Mouse (Mus musculus) monocyte, adult 5-6 weeks (primary cell): ENCODE measurements around the gene Nfib. TPM values are rescaled to one million over a fixed set of nuclear protein-coding genes. Genes with fewer than 3 reads are reported as not detected.

Source experiments
- ATAC-seq: fragments of 153-309, 156-312 bp; replicated peaks from 2 replicates; pipeline ENCODE4 v1.8.0; 2017; ENCODE audit warnings: mild to moderate bottlenecking; ENCODE audit not compliant: low TSS enrichment, insufficient number of reproducible peaks, severe bottlenecking, poor library complexity, low FRiP score
- total RNA-seq: library from RNA; stranded (forward); fragments of 200-1000, 200-491, 200-594 nt; gene quantifications from 3 replicates; pipeline ENCODE4 v1.2.3, GENCODE M21; 2017

The Nfib gene
- total RNA-seq, 1 experiment from 2014 or later, result 0.29 TPM

DNA sequence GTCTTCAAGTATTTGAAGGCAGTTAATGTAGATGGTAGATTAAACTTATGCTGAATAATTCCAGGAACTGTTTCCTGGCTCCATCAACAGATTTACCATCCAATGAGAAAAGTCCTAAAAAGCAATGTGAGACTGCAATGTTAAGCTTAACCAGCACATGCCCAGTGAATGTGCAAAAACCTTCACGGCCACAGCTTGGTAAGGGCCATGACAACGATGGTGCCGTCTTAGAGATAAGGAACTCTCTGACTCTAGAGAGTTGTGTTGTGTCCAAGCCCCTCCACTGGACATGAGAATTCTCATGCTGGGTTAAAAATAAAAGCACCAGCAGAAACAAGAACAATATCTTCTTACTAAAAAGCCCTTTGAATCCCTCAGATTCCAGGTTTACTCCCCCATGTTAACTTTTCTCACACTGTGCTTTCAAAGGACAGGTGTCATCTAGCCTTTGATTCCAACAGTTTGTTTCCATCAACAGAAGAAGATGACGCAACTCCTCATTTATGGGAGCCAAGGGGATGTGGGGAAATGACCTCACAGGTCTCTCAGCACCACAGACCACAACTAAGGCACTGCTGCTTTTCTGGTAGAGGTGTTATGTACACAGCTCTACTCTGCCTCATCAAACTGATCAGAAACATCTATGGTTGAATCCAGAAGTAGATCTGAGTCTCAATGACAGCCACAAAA is 340.7 kb downstream of the Nfib start:
- ATAC-seq, result no peak

- ATAC-seq, result no peak
These were observed 341.6 kb downstream of the Nfib start for GRCm38 (mm10) chr4:82363951-82364350.

DNA sequence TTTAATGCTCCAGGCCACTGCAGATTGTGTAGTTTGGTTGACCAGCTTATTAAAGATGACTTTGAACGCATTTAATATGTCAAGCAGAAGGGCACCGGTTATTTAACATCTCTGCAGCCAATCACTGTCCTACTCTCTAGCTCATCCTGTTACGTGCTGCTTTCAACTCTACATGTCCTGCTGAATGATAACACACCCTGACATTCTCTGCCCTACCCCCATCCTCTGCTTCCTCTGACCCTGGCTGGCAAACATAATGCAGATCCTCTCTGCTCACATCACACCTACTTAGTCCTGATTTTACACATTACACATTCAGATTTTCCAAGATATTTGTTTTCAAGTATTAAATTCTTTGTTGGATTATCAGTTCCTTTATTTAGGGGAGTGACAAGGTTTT is 343.3 kb downstream of the Nfib start:
- no peak for ATAC-seq

GRCm38 (mm10) chr4:82360081-82360511 is 345.5 kb downstream of the Nfib start:
- no peak for ATAC-seq

GRCm38 (mm10) chr4:82359110-82359509 is 346.4 kb downstream of the Nfib start:
- ATAC-seq, result no peak

DNA sequence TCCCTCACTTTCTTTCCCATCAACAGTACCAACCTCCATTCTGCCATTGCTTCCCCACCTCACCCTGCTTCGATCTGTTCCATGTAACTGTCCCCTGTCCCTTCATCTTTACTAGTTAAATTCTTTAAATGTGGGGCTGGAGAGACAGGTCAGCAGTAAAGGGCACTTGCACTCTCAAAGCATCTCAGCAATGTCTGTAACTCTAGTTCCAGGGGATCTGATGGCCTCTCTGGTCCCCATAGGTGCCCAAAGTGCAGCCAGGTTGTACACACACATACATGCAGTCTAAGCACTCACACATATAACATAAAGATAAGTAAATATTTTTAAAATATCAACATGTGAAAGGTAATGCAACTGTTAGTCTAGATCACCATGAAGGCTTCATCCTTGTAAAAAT is 356.5 kb downstream of the Nfib start:
- no peak for ATAC-seq

DNA sequence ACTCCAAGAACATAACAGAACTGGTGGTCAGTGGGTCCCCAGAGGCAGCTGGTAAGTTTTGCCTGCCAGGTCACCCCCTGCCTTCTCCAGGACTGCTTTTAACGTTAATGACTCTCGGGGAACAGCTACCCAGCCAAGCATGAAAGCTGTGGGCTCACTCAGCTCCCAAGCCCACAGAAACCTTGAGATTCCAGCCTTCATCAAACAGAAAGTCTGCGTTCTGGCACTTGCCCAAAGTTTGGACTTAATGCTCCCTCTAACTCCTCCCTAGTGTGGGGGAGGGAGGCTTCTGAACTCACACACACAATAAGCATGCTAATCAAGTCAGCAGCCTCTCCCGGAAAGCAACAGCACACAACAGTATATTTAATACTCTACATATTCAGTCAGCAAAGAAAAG is 360.8 kb downstream of the Nfib start:
- ATAC-seq, result no peak

- ATAC-seq, result no peak
These were observed 361.3 kb downstream of the Nfib start for GRCm38 (mm10) chr4:82344224-82344623.

GRCm38 (mm10) chr4:82338930-82339329 is 366.6 kb downstream of the Nfib start:
- no peak for ATAC-seq

DNA sequence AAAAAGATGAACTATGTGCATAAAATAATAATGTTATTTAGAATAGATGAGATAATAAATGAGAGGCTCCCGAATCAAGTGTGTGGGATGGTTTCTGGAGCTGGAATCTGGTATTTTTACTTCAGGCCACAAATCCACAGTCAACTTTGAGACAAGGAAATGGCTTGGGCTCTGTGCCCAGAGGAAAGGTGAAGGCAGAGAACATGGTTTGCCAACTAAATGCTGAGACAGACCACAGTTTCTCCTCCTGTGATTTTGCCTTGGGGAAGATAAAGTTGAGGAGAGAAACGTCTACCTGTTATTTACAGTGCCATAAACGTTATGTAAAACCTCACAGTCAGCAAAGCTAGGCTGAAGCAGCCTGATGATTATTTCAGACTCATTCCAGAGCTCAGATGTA is 367.1 kb downstream of the Nfib start:
- no peak for ATAC-seq

DNA sequence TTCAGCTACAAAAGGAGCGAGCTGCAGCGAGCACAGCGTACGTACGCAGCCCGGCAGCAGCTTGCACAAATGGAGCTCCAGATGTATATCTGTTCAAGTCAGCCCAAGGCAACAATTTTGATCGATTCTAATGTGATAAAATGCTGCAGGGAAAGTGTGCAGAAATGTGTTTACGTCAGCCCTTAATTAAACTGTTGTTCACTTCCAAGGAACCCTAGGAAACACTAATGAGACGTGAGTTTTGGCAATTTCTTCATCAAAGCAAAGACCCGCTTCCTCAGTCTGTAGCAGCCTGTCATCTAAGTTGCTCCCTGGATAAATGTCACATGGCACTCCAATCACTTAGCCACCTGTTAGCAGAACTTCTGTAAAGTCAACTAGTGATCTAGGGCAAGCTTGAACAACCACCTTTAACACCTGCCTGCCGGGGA is 368.6 kb downstream of the Nfib start:
- no peak for ATAC-seq

GRCm38 (mm10) chr4:82335266-82335865 is 370.2 kb downstream of the Nfib start:
- ATAC-seq, result no peak

DNA sequence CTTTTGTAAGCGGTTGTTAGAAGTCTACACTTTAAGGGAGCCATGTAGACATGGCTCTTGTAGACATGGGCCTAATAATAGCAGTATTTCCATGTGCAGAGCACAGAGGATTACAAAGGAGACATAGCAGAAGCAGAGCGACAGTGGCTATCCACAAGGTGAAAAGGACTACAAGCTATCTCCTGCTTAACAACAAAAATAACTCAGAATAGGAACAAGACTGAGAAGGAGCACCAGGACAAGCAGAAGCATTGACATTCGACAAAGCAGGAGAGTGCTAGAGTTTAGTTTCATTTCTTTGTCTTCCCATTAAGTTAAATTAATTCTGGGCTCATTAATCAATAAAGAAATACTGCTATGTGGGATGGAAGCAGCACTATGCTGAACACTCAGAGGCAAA is 372.1 kb downstream of the Nfib start:
- no peak for ATAC-seq

DNA sequence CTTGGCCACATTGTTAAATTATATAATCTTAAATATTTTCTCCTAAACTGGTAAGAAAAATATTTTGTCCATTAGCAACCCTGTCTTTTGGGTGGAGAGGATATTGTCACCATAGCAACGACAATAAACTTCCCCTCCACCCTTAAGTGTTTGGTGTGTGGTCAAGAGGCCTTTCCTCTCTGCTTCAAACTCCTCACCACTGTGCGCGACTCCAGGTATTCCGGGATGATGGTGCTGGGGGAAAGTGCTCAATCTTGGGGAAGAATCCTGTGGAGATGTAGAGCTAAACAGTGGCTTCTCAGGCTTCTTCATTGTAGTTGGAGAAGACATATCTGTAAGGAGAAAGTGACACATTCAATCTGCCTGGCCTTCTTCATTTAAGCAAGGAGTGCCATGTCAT is 375.5 kb downstream of the Nfib start:
- no peak for ATAC-seq

DNA sequence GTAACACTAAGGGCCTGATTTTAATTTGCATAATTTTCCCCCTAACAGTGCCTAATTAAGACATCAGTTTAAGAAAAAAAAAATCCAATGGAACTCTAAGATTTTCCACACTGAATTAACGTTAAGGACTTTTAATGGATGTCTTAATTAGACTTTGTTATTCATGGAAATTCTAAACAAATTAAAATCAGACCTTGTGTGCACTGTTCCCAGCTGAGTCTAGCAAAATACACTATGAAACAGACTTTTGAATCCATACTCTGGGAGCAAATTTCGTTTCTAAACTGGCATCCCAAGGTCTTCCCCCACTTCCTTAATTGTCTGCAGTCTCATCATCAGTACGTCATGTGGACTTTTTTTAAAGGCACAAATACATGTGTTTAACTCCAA is 379.4 kb downstream of the Nfib start:
- ATAC-seq, result no peak

DNA sequence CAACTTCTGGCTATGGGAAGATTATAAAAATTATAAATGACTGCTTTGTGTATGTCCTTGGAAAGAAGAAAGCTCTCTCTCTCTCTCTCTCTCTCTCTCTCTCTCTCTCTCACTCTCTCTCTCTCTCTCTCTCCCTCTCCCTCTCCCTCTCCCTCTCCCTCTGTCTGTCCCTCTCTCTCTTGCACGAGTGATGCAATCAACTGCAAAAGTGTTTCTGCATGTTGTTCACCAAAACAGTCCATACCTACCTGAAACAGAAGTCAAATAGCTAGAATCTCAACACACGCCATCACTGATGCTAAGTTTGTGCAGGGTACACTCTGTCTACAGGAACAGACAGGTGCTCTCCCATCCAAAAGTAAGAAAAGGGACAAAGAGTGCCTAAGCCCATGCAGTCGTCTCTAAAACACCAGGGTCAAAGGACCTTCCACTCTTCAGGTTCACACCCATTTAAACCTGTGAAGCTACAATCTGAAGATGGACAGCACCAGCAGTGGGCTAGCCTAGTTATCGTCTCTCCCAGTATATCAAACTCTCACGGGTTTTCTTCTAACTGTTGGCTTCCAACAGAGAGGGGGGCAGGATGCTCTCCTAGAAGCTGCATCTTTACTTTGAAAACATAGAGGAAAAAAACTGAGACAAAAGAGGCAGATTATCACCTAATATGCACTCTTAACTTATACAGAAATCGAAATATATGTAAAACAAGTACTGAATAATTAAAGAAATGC is 380.0 kb downstream of the Nfib start:
- ATAC-seq, result no peak

DNA sequence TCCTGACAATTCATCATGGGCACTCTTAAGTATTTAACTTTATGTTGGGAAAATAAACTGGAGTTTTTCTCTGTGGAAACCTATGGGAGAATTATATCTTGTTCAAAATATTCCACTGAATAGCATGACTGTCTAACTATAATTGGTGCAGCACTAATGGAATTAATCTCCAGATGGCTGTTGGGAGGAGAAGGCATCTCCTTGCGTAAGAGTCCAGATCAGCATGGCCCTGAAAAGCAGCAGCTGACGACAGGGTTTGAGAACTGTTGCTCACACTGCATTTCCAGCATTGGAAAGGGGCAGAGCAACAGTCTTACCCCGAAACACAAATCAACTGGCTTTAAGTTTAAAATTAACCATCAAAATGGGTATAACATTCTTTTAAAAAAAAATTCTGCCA is 380.6 kb downstream of the Nfib start:
- ATAC-seq, result no peak

DNA sequence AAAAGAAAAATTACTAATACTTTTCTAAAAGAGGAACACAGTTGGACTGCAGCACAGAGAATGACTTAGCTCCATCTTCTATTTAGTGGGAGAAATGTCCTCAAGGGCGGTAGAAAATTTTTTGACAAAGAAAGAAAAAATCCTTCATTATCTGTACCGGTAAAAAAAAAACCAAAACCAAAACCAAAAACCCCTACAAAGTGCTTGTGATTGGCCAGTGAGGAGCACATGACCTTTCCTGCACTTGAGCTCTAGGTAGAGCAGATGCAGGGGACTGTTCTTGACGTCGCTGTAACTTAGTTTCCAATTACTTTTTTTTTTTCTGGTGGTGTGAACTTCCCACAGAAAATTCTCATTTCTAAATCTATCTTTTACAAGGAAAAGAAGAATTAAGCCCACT is 384.5 kb downstream of the Nfib start:
- no peak for ATAC-seq

DNA sequence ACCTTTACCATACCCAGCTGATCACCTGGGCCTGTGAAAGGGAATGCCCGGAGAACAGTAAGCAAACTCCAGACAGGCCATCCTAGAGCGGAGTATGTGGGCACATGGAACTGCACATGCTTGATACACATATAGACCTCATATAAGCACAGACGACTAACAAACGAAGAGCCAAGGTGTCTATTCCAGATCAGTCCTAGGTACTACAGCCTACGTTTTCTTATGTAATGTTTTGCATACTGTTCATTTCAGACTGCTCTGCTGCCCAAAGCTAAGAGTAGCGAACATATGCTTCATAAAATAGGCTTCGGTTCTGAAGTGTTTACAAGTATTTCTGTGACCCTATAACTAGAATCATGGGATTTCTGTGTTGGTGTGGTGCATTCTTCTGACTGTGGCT is 386.2 kb downstream of the Nfib start:
- ATAC-seq, result no peak

DNA sequence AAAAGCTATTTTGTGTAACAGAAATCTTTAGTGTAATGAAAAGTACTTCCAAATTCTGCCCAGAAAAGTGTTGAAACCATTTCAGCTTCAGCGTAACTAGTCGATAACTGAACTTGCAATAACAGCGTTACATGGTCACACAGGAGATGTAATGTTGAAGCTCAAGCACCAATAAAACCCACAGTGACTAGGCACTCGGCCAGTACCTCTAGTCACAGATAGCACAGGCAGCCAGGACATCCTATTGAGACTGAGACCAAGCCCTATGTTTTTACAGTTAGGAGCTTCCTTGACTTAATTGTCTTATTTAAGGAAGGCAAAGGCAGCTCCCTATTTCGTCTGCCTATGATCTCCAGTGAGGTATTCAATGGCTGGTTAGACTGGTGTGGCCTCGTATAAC is 389.4 kb downstream of the Nfib start:
- ATAC-seq, result no peak
